Mouse (Mus musculus): ENCODE results near the gene Usp33. TPM values are rescaled to one million over a fixed set of nuclear protein-coding genes. Genes with fewer than 3 reads are reported as not detected.
A peak's percentile ranks its signal among the peaks of the same experiment; 100 is the strongest.

The Usp33 gene
- polyA plus RNA-seq, 1 experiment from 2014 or later: 74.8 TPM

DNA sequence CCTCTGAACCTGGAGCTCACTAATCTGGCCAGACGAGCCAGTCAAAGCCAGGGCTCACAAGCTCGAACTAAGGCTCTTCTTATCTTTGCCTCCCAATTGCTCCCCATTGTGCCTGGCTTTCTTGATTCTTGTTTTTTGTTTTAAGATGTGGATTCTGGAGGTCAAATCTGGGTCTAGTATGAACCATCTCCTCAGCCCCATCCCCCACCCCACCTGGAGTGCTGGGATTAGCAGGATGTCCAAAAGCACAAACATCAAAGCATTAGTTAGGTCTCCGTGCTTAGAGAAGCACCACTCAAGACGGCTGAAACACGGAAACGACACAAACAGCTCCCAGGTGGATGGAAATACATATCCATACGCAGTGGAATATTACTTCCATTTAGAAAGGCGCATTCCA, 10.2 kb upstream of the Usp33 start:
- H3K27ac ChIP-seq (ENCODE audit: low read depth, low read length): no peak overlapping the region
- WGBS: 83% methylated on average over 8 of the region's 8 CpGs
- H3K9ac ChIP-seq (ENCODE audit: low read depth, low read length): no peak overlapping the region
- peaks cover 9% of the 10 kb centered on the region; the same call in 1 of the 2 replicates for H3K36me3 ChIP-seq (ENCODE audit: control insufficient read depth, insufficient read depth, low read length)
- no peak overlapping the region for H3K4me2 ChIP-seq (replicated peaks; ENCODE audit: low read depth, low read length)
- H3K9me3 ChIP-seq (ENCODE audit: control insufficient read depth, low read length): no peaks in the 10 kb centered on the region
- H3K27me3 ChIP-seq (ENCODE audit: control insufficient read depth, insufficient read depth, low read length): no peaks in the 10 kb centered on the region
- no peak overlapping the region for H3K4me3 ChIP-seq (ENCODE audit: low read depth, low read length)
- H3K4me1 ChIP-seq (replicated peaks; ENCODE audit: control insufficient read depth, insufficient read depth, low read length): no peaks in the 10 kb centered on the region
- no peak for DNase-seq (ENCODE audit: low spot score)
- ATAC-seq (ENCODE audit: low FRiP score): no peak

GRCm38 (mm10) chr3:152339862-152340557, 6.3 kb upstream of the Usp33 start, which contains the start of gene Miga1:
Gene Miga1 (minus strand): TSS chr3:152340407.
- no peaks in the 10 kb centered on the region for H3K9me3 ChIP-seq (ENCODE audit: control insufficient read depth, low read length)
- WGBS: 4% methylated on average over 54 of the region's 54 CpGs
- H3K4me1 ChIP-seq (replicated peaks; ENCODE audit: control insufficient read depth, insufficient read depth, low read length): no peaks in the 10 kb centered on the region
- DNase-seq (ENCODE audit: low spot score): peak; percentile 87
- H3K27me3 ChIP-seq (ENCODE audit: control insufficient read depth, insufficient read depth, low read length): no peaks in the 10 kb centered on the region
- peaks cover 7% of the 10 kb centered on the region; the same call in 1 of the 2 replicates for H3K36me3 ChIP-seq (ENCODE audit: control insufficient read depth, insufficient read depth, low read length)
- peak; percentile 93 for ATAC-seq (ENCODE audit: low FRiP score)
- 0 out of 2 replicates have a peak within 1 kb of the TSS, but pooled peaks have one; percentile 12 for H3K27ac ChIP-seq (ENCODE audit: low read depth, low read length)
- H3K9ac ChIP-seq (ENCODE audit: low read depth, low read length): peak within 1 kb of the TSS; percentile 82
- H3K4me2 ChIP-seq (replicated peaks; ENCODE audit: low read depth, low read length): peak within 1 kb of the TSS; percentile 36
- H3K4me3 ChIP-seq (ENCODE audit: low read depth, low read length): peak within 1 kb of the TSS; percentile 77

- Histone ChIP-seq H3K9me3 (ENCODE audit: control insufficient read depth, low read length) (no peaks in the 10 kb centered on the region), H3K9ac (ENCODE audit: low read depth, low read length) (no peak overlapping the region), H3K4me1 (replicated peaks; ENCODE audit: control insufficient read depth, insufficient read depth, low read length) (no peaks in the 10 kb centered on the region), H3K27ac (ENCODE audit: low read depth, low read length) (no peak overlapping the region), H3K36me3 (ENCODE audit: control insufficient read depth, insufficient read depth, low read length) (no peaks in the 10 kb centered on the region), H3K4me3 (ENCODE audit: low read depth, low read length) (no peak overlapping the region), H3K4me2 (replicated peaks; ENCODE audit: low read depth, low read length) (no peak overlapping the region), H3K27me3 (ENCODE audit: control insufficient read depth, insufficient read depth, low read length) (no peaks in the 10 kb centered on the region)
- ATAC-seq (ENCODE audit: low FRiP score) (no peak), DNase-seq (ENCODE audit: low spot score) (no peak)
- WGBS: 94% methylated on average over 15 of the region's 15 CpGs
These were observed 3.2 kb upstream of the Usp33 start for GRCm38 (mm10) chr3:152342961-152343517.

DNA sequence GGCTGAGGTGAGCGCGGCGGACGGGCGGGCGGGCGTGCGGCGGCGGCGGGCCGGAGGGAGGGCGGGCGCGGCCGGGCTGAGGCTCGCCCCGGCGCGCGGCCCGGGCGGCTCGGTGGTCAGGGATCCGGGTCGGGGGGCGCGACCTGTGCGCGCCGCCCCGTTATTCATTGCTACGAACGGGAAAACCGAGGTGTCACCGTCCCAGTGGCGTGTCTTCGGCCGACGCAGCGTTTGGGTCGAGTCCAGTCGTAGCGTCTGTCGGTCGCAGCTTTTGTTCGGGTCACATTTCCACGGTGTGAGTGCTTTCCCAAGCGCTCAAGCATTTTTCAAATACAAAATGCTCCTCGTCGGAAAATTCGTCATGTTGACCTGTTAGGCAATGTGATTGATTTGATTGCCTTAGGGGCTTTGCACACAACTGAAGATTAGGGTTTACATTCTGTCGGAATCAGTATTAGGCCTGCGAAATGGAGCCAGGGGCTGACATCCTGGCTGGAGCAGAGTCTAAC, 409 bp downstream of the Usp33 start:
- DNase-seq (ENCODE audit: low spot score) (peak; percentile 63), ATAC-seq (ENCODE audit: low FRiP score) (peak; percentile 80)
- no peaks in the 10 kb centered on the region for H3K27me3 ChIP-seq (ENCODE audit: control insufficient read depth, insufficient read depth, low read length)
- no peaks in the 10 kb centered on the region for H3K4me1 ChIP-seq (replicated peaks; ENCODE audit: control insufficient read depth, insufficient read depth, low read length)
- peak overlapping the region; percentile 75; the same call in 1 of the 2 replicates for H3K27ac ChIP-seq (ENCODE audit: low read depth, low read length)
- peak overlapping the region; percentile 89 for H3K9ac ChIP-seq (ENCODE audit: low read depth, low read length)
- H3K36me3 ChIP-seq (ENCODE audit: control insufficient read depth, insufficient read depth, low read length): no peaks in the 10 kb centered on the region
- H3K4me3 ChIP-seq (ENCODE audit: low read depth, low read length): peak overlapping the region; percentile 74
- peak overlapping the region; percentile 54 for H3K4me2 ChIP-seq (replicated peaks; ENCODE audit: low read depth, low read length)
- no peaks in the 10 kb centered on the region for H3K9me3 ChIP-seq (ENCODE audit: control insufficient read depth, low read length)
- under 1% methylated on average over 35 of the region's 54 CpGs for WGBS

GRCm38 (mm10) chr3:152347227-152347626, 949 bp downstream of the Usp33 start:
- Histone ChIP-seq H3K4me2 (replicated peaks; ENCODE audit: low read depth, low read length) (peak overlapping the region; percentile 54), H3K9ac (ENCODE audit: low read depth, low read length) (peak overlapping the region; percentile 89), H3K27ac (ENCODE audit: low read depth, low read length) (no peak overlapping the region), H3K36me3 (ENCODE audit: control insufficient read depth, insufficient read depth, low read length) (no peaks in the 10 kb centered on the region), H3K9me3 (ENCODE audit: control insufficient read depth, low read length) (no peaks in the 10 kb centered on the region), H3K4me3 (ENCODE audit: low read depth, low read length) (peak overlapping the region; percentile 74), H3K4me1 (replicated peaks; ENCODE audit: control insufficient read depth, insufficient read depth, low read length) (no peaks in the 10 kb centered on the region), H3K27me3 (ENCODE audit: control insufficient read depth, insufficient read depth, low read length) (no peaks in the 10 kb centered on the region)
- WGBS: 51% methylated on average over 3 of the region's 3 CpGs
- ATAC-seq (ENCODE audit: low FRiP score): no peak
- DNase-seq (ENCODE audit: low spot score): peak; percentile 5

GRCm38 (mm10) chr3:152348011-152348830, 1.9 kb downstream of the Usp33 start:
- no peaks in the 10 kb centered on the region for H3K27me3 ChIP-seq (ENCODE audit: control insufficient read depth, insufficient read depth, low read length)
- no peaks in the 10 kb centered on the region for H3K4me1 ChIP-seq (replicated peaks; ENCODE audit: control insufficient read depth, insufficient read depth, low read length)
- H3K9me3 ChIP-seq (ENCODE audit: control insufficient read depth, low read length): no peaks in the 10 kb centered on the region
- H3K9ac ChIP-seq (ENCODE audit: low read depth, low read length): no peak overlapping the region
- WGBS: 93% methylated on average over 10 of the region's 10 CpGs
- DNase-seq (ENCODE audit: low spot score): no peak
- H3K4me3 ChIP-seq (ENCODE audit: low read depth, low read length): no peak overlapping the region
- H3K4me2 ChIP-seq (replicated peaks; ENCODE audit: low read depth, low read length): no peak overlapping the region
- no peak overlapping the region for H3K27ac ChIP-seq (ENCODE audit: low read depth, low read length)
- H3K36me3 ChIP-seq (ENCODE audit: control insufficient read depth, insufficient read depth, low read length): no peaks in the 10 kb centered on the region
- no peak for ATAC-seq (ENCODE audit: low FRiP score)

DNA sequence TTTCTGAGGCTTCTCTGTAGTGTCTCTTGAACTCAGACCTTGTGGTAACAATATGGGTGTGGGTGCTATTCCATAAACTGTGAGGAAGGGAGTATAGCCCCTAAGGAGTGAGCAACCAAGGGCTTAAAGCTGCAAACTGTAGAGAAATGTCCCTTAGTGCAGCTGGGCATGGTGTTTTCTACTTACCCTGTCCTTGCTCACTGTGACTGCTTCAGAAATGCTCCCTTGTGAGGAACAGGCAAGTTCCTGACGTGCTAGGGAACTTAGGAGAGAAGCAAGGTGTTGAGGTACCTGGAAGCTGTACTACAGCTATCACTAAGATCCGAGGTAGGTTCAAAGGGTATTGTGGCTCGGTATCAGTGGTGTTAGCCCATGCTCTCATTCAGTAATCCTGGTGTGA, 4.2 kb downstream of the Usp33 start:
- no peaks in the 10 kb centered on the region for H3K9me3 ChIP-seq (ENCODE audit: control insufficient read depth, low read length)
- no peak overlapping the region for H3K4me3 ChIP-seq (ENCODE audit: low read depth, low read length)
- no peaks in the 10 kb centered on the region for H3K4me1 ChIP-seq (replicated peaks; ENCODE audit: control insufficient read depth, insufficient read depth, low read length)
- no peaks in the 10 kb centered on the region for H3K27me3 ChIP-seq (ENCODE audit: control insufficient read depth, insufficient read depth, low read length)
- ATAC-seq (ENCODE audit: low FRiP score) (no peak), DNase-seq (ENCODE audit: low spot score) (no peak)
- no peak overlapping the region for H3K4me2 ChIP-seq (replicated peaks; ENCODE audit: low read depth, low read length)
- H3K27ac ChIP-seq (ENCODE audit: low read depth, low read length): no peak overlapping the region
- no peak overlapping the region for H3K9ac ChIP-seq (ENCODE audit: low read depth, low read length)
- no peaks in the 10 kb centered on the region for H3K36me3 ChIP-seq (ENCODE audit: control insufficient read depth, insufficient read depth, low read length)
- WGBS: 87% methylated on average over 3 of the region's 3 CpGs

- H3K9me3 ChIP-seq (ENCODE audit: control insufficient read depth, low read length): no peaks in the 10 kb centered on the region
- no peak overlapping the region for H3K4me3 ChIP-seq (ENCODE audit: low read depth, low read length)
- no peak overlapping the region for H3K9ac ChIP-seq (ENCODE audit: low read depth, low read length)
- H3K36me3 ChIP-seq (ENCODE audit: control insufficient read depth, insufficient read depth, low read length): no peaks in the 10 kb centered on the region
- 90% methylated on average over 5 of the region's 5 CpGs for WGBS
- H3K27ac ChIP-seq (ENCODE audit: low read depth, low read length): no peak overlapping the region
- no peak for DNase-seq (ENCODE audit: low spot score)
- H3K27me3 ChIP-seq (ENCODE audit: control insufficient read depth, insufficient read depth, low read length): no peaks in the 10 kb centered on the region
- no peaks in the 10 kb centered on the region for H3K4me1 ChIP-seq (replicated peaks; ENCODE audit: control insufficient read depth, insufficient read depth, low read length)
- ATAC-seq (ENCODE audit: low FRiP score): no peak
- H3K4me2 ChIP-seq (replicated peaks; ENCODE audit: low read depth, low read length): no peak overlapping the region
These were observed 4.7 kb downstream of the Usp33 start for GRCm38 (mm10) chr3:152350966-152351365.

Data from hindbrain, embryonic 11.5 days (tissue).